Mouse (Mus musculus): ENCODE measurements around the gene Grik2. TPM values are rescaled to one million over a fixed set of nuclear protein-coding genes. Genes with fewer than 3 reads are reported as not detected.

The Grik2 gene
- total RNA-seq, 1 experiment = 0.22 TPM

DNA sequence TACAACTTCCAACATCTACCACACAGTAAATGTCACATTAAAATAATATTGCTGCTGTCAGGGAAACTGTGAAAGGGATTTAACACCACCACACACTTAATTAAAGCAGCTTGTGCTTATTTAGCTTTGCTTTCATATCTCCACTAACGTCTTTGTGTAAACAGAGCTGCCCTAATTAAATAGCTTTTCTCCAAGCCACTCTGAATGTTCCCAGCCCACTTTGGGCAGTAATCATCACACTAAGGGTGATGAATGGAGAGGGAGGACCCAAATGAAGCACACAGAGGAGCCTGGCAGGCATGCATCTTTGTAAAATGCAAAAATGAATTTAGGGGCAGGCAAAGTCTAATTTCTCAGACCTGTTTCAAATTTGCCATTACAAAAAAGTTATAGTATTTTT is 657.3 kb downstream of the Grik2 start:
- Histone ChIP-seq H3K36me3 (ENCODE audit: control insufficient read depth, insufficient read depth, low read length, poor library complexity, severe bottlenecking) (no peaks in the 10 kb centered on the region), H3K4me3 (ENCODE audit: insufficient read depth in 1 of 2, low read depth in 1 of 2, low read length in 2 of 2, poor library complexity in 1 of 2, severe bottlenecking in 1 of 2) (no peak overlapping the region), H3K9ac (ENCODE audit: insufficient read depth, low read depth, low read length, poor library complexity, severe bottlenecking) (no peak overlapping the region), H3K4me1 (ENCODE audit: control insufficient read depth in 2 of 2, insufficient read depth in 2 of 2, low read length in 2 of 2, poor library complexity in 1 of 2) (no peaks in the 10 kb centered on the region; a peak in 1 of 4 replicates), H3K9me3 (ENCODE audit: control insufficient read depth, insufficient read depth, low read depth, low read length) (no peaks in the 10 kb centered on the region), H3K27ac (ENCODE audit: insufficient read depth, low read depth, low read length, poor library complexity, severe bottlenecking) (no peak overlapping the region)
- no peak for TF ChIP-seq MAFK (IDR thresholded peaks at IDR 0.05; ENCODE audit: insufficient read depth, low read depth, low read length)
- no peak for DNase-seq (ENCODE audit: low read depth, low spot score)
- in situ Hi-C loops (cut with MboI; ENCODE audit: low sequenced_read_pairs in 2 of 2, unreplicated experiment in 2 of 2) = no loop called here

DNA sequence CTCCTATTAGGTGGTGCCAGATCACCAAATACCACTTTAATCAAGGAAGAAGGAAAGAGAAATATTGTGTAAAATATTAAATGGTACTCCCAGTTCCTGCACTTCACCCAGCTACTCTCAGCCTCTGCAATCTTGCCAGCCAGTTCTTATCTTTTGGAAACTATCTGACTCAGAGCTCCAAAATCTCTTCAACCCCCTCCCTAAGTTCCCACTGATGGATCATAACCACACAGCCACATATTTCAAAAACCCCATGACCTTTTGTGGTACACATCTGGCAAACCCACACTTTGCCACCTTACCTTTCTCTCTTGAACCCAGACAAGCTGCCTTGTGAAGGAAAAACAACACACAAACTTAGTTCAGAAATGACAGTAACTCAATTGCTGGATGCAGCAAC is 738.2 kb downstream of the Grik2 start:
- in situ Hi-C loops (cut with MboI; ENCODE audit: low sequenced_read_pairs in 2 of 2, unreplicated experiment in 2 of 2) = no loop called here
- Histone ChIP-seq H3K27ac (ENCODE audit: insufficient read depth, low read depth, low read length, poor library complexity, severe bottlenecking) (no peak overlapping the region), H3K9me3 (ENCODE audit: control insufficient read depth, insufficient read depth, low read depth, low read length) (no peaks in the 10 kb centered on the region), H3K9ac (ENCODE audit: insufficient read depth, low read depth, low read length, poor library complexity, severe bottlenecking) (no peak overlapping the region), H3K4me3 (ENCODE audit: insufficient read depth in 1 of 2, low read depth in 1 of 2, low read length in 2 of 2, poor library complexity in 1 of 2, severe bottlenecking in 1 of 2) (no peak overlapping the region), H3K4me1 (ENCODE audit: control insufficient read depth in 2 of 2, insufficient read depth in 2 of 2, low read length in 2 of 2, poor library complexity in 1 of 2) (no peaks in the 10 kb centered on the region), H3K36me3 (ENCODE audit: control insufficient read depth, insufficient read depth, low read length, poor library complexity, severe bottlenecking) (no peaks in the 10 kb centered on the region)
- no peak for DNase-seq (ENCODE audit: low read depth, low spot score)
- no peak for TF ChIP-seq CHD2 (IDR thresholded peaks at IDR 0.05; ENCODE audit: low read depth, low read length)

DNA sequence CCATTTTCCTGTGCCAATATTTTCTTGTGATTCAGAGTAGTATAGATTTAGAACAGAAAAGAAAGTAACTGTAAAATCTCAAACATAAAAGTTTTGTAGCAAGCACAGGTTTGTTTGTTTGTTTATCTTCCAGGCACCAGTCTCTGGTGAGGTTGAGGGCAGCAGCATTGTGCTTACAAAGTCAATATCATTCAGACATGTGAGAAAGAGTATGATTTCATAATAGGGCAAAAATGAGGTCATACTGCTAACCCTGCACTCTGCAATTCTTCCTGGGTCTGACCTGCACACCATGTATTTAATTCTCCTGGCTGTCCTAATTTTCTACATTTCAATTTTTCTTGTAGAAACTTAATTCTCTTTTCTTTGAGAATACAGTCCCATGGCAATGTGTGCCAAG is 739.2 kb downstream of the Grik2 start:
- no peak overlapping the region for H3K9ac ChIP-seq (ENCODE audit: insufficient read depth, low read depth, low read length, poor library complexity, severe bottlenecking)

More for the DNA sequence above, 739.2 kb downstream of the Grik2 start:
- in situ Hi-C loops (cut with MboI; ENCODE audit: low sequenced_read_pairs in 2 of 2, unreplicated experiment in 2 of 2) = no loop called here
- H3K4me1 ChIP-seq (ENCODE audit: control insufficient read depth in 2 of 2, insufficient read depth in 2 of 2, low read length in 2 of 2, poor library complexity in 1 of 2) = no peaks in the 10 kb centered on the region
- H3K36me3 ChIP-seq (ENCODE audit: control insufficient read depth, insufficient read depth, low read length, poor library complexity, severe bottlenecking) = no peaks in the 10 kb centered on the region
- no peak overlapping the region for H3K27ac ChIP-seq (ENCODE audit: insufficient read depth, low read depth, low read length, poor library complexity, severe bottlenecking)
- H3K9me3 ChIP-seq (ENCODE audit: control insufficient read depth, insufficient read depth, low read depth, low read length) = no peaks in the 10 kb centered on the region
- no peak for DNase-seq (ENCODE audit: low read depth, low spot score)
- H3K4me3 ChIP-seq (ENCODE audit: insufficient read depth in 1 of 2, low read depth in 1 of 2, low read length in 2 of 2, poor library complexity in 1 of 2, severe bottlenecking in 1 of 2) = no peak overlapping the region
- TF ChIP-seq MAFK (IDR thresholded peaks at IDR 0.05; ENCODE audit: insufficient read depth, low read depth, low read length) (no peak), ZC3H11A (IDR thresholded peaks at IDR 0.05; ENCODE audit: borderline replicate concordance, low read depth, low read length) (no peak), ZNF384 (IDR thresholded peaks at IDR 0.05; ENCODE audit: low read depth, low read length) (no peak), HCFC1 (IDR thresholded peaks at IDR 0.05; ENCODE audit: borderline replicate concordance, insufficient read depth, low read length) (no peak)
